Mouse (Mus musculus): Measurements from ENCODE around the gene Fam210b. TPM values are rescaled to one million over a fixed set of nuclear protein-coding genes. Genes with fewer than 3 reads are reported as not detected.

The Fam210b gene
- polyA plus RNA-seq, 1 experiment from 2014 or later = 40.8 TPM

- H3K27me3 ChIP-seq (ENCODE audit: control insufficient read depth, insufficient read depth, low read depth, low read length) = no peaks in the 10 kb centered on the region
- H3K36me3 ChIP-seq (ENCODE audit: control insufficient read depth, insufficient read depth, low read length) = no peaks in the 10 kb centered on the region
- ATAC-seq (ENCODE audit: low read depth) = peak; percentile 83
- H3K9me3 ChIP-seq (ENCODE audit: control insufficient read depth, low read length) = no peaks in the 10 kb centered on the region
- 18% methylated on average over 13 of the region's 13 CpGs for WGBS
- H3K4me2 ChIP-seq (ENCODE audit: low read depth, low read length) = peak within 1 kb of the TSS; percentile 41
- peak within 1 kb of the TSS; percentile 36 for H3K4me3 ChIP-seq (ENCODE audit: low read length)
- peaks cover 4% of the 10 kb centered on the region for H3K4me1 ChIP-seq (replicated peaks; ENCODE audit: control insufficient read depth, insufficient read depth, low read length)
- H3K27ac ChIP-seq (ENCODE audit: low read length) = peak within 1 kb of the TSS; percentile 21; the same call in 1 of the 2 replicates
- peak within 1 kb of the TSS; percentile 25; the same call in 1 of the 2 replicates for H3K9ac ChIP-seq (ENCODE audit: low read length)
These were observed 48.2 kb downstream of the Fam210b start, which contains the start of gene Cass4 for GRCm38 (mm10) chr2:172393391-172394051. TSS of gene Cass4 (plus strand) at chr2:172393794.

GRCm38 (mm10) chr2:172394052-172394392 is 48.7 kb downstream of the Fam210b start:
- no peak for ATAC-seq (ENCODE audit: low read depth)
- Histone ChIP-seq H3K36me3 (ENCODE audit: control insufficient read depth, insufficient read depth, low read length) (no peaks in the 10 kb centered on the region), H3K4me2 (ENCODE audit: low read depth, low read length) (peak overlapping the region; percentile 41), H3K4me3 (ENCODE audit: low read length) (peak overlapping the region; percentile 26), H3K27me3 (ENCODE audit: control insufficient read depth, insufficient read depth, low read depth, low read length) (no peaks in the 10 kb centered on the region), H3K9ac (ENCODE audit: low read length) (peak overlapping the region; percentile 25; the same call in 1 of the 2 replicates), H3K27ac (ENCODE audit: low read length) (peak overlapping the region; percentile 20; the same call in 1 of the 2 replicates), H3K9me3 (ENCODE audit: control insufficient read depth, low read length) (no peaks in the 10 kb centered on the region), H3K4me1 (replicated peaks; ENCODE audit: control insufficient read depth, insufficient read depth, low read length) (peaks cover 4% of the 10 kb centered on the region)
- WGBS = 48% methylated on average over 2 of the region's 2 CpGs

GRCm38 (mm10) chr2:172394671-172395070 is 49.3 kb downstream of the Fam210b start:
- peak overlapping the region; percentile 45; the same call in 1 of the 2 replicates for H3K9ac ChIP-seq (ENCODE audit: low read length)
- WGBS = 57% methylated on average over 4 of the region's 4 CpGs
- H3K4me1 ChIP-seq (replicated peaks; ENCODE audit: control insufficient read depth, insufficient read depth, low read length) = peaks cover 4% of the 10 kb centered on the region
- no peaks in the 10 kb centered on the region for H3K9me3 ChIP-seq (ENCODE audit: control insufficient read depth, low read length)
- no peak for ATAC-seq (ENCODE audit: low read depth)
- peak overlapping the region; percentile 37 for H3K27ac ChIP-seq (ENCODE audit: low read length)
- H3K36me3 ChIP-seq (ENCODE audit: control insufficient read depth, insufficient read depth, low read length) = no peaks in the 10 kb centered on the region
- peak overlapping the region; percentile 41 for H3K4me2 ChIP-seq (ENCODE audit: low read depth, low read length)
- H3K27me3 ChIP-seq (ENCODE audit: control insufficient read depth, insufficient read depth, low read depth, low read length) = no peaks in the 10 kb centered on the region
- peak overlapping the region; percentile 36 for H3K4me3 ChIP-seq (ENCODE audit: low read length)

- H3K4me3 ChIP-seq (ENCODE audit: low read length) = peak overlapping the region; percentile 36
- H3K27me3 ChIP-seq (ENCODE audit: control insufficient read depth, insufficient read depth, low read depth, low read length) = no peaks in the 10 kb centered on the region
- peak overlapping the region; percentile 41 for H3K4me2 ChIP-seq (ENCODE audit: low read depth, low read length)
- ATAC-seq (ENCODE audit: low read depth) = peak; percentile 24; the same call in 1 of the 2 replicates
- WGBS = 40% methylated on average over 9 of the region's 9 CpGs
- H3K9me3 ChIP-seq (ENCODE audit: control insufficient read depth, low read length) = no peaks in the 10 kb centered on the region
- peak overlapping the region; percentile 45 for H3K9ac ChIP-seq (ENCODE audit: low read length)
- peak overlapping the region; percentile 20; the same call in 1 of the 2 replicates for H3K27ac ChIP-seq (ENCODE audit: low read length)
- peaks cover 8% of the 10 kb centered on the region for H3K4me1 ChIP-seq (replicated peaks; ENCODE audit: control insufficient read depth, insufficient read depth, low read length)
- no peaks in the 10 kb centered on the region for H3K36me3 ChIP-seq (ENCODE audit: control insufficient read depth, insufficient read depth, low read length)
These were observed 50.6 kb downstream of the Fam210b start for GRCm38 (mm10) chr2:172395961-172396360.

- H3K9me3 ChIP-seq (ENCODE audit: control insufficient read depth, low read length) = no peaks in the 10 kb centered on the region
- H3K27me3 ChIP-seq (ENCODE audit: control insufficient read depth, insufficient read depth, low read depth, low read length) = no peaks in the 10 kb centered on the region
- H3K27ac ChIP-seq (ENCODE audit: low read length) = no peak overlapping the region
- H3K4me1 ChIP-seq (replicated peaks; ENCODE audit: control insufficient read depth, insufficient read depth, low read length) = peaks cover 4% of the 10 kb centered on the region; the same call in 1 of the 2 replicates
- 23% methylated on average over 9 of the region's 9 CpGs for WGBS
- H3K4me2 ChIP-seq (ENCODE audit: low read depth, low read length) = no peak overlapping the region
- H3K4me3 ChIP-seq (ENCODE audit: low read length) = no peak overlapping the region
- no peak; the same call in 1 of the 2 replicates for ATAC-seq (ENCODE audit: low read depth)
- no peak overlapping the region for H3K9ac ChIP-seq (ENCODE audit: low read length)
- no peaks in the 10 kb centered on the region for H3K36me3 ChIP-seq (ENCODE audit: control insufficient read depth, insufficient read depth, low read length)
These were observed 54.5 kb downstream of the Fam210b start for GRCm38 (mm10) chr2:172399901-172400300.

GRCm38 (mm10) chr2:172401116-172401825 is 55.9 kb downstream of the Fam210b start:
- Histone ChIP-seq H3K36me3 (ENCODE audit: control insufficient read depth, insufficient read depth, low read length) (no peaks in the 10 kb centered on the region), H3K4me1 (replicated peaks; ENCODE audit: control insufficient read depth, insufficient read depth, low read length) (peaks cover 4% of the 10 kb centered on the region; the same call in 1 of the 2 replicates), H3K27ac (ENCODE audit: low read length) (no peak overlapping the region), H3K4me2 (ENCODE audit: low read depth, low read length) (no peak overlapping the region), H3K9me3 (ENCODE audit: control insufficient read depth, low read length) (no peaks in the 10 kb centered on the region), H3K27me3 (ENCODE audit: control insufficient read depth, insufficient read depth, low read depth, low read length) (no peaks in the 10 kb centered on the region), H3K4me3 (ENCODE audit: low read length) (no peak overlapping the region), H3K9ac (ENCODE audit: low read length) (no peak overlapping the region)
- WGBS = 49% methylated on average over 13 of the region's 13 CpGs
- ATAC-seq (ENCODE audit: low read depth) = no peak

- Histone ChIP-seq H3K4me2 (ENCODE audit: low read depth, low read length) (no peak overlapping the region), H3K4me1 (replicated peaks; ENCODE audit: control insufficient read depth, insufficient read depth, low read length) (peaks cover 4% of the 10 kb centered on the region; the same call in 1 of the 2 replicates), H3K9ac (ENCODE audit: low read length) (no peak overlapping the region), H3K4me3 (ENCODE audit: low read length) (no peak overlapping the region), H3K27ac (ENCODE audit: low read length) (no peak overlapping the region), H3K9me3 (ENCODE audit: control insufficient read depth, low read length) (no peaks in the 10 kb centered on the region), H3K36me3 (ENCODE audit: control insufficient read depth, insufficient read depth, low read length) (no peaks in the 10 kb centered on the region), H3K27me3 (ENCODE audit: control insufficient read depth, insufficient read depth, low read depth, low read length) (no peaks in the 10 kb centered on the region)
- ATAC-seq (ENCODE audit: low read depth) = no peak
- 46% methylated on average over 7 of the region's 7 CpGs for WGBS
These were observed 58.9 kb downstream of the Fam210b start for GRCm38 (mm10) chr2:172404239-172404638.

GRCm38 (mm10) chr2:172405011-172405410 is 59.6 kb downstream of the Fam210b start:
- Histone ChIP-seq H3K36me3 (ENCODE audit: control insufficient read depth, insufficient read depth, low read length) (no peaks in the 10 kb centered on the region), H3K9ac (ENCODE audit: low read length) (no peak overlapping the region), H3K4me1 (replicated peaks; ENCODE audit: control insufficient read depth, insufficient read depth, low read length) (peaks cover 2% of the 10 kb centered on the region; the same call in 1 of the 2 replicates), H3K9me3 (ENCODE audit: control insufficient read depth, low read length) (no peaks in the 10 kb centered on the region), H3K27ac (ENCODE audit: low read length) (no peak overlapping the region), H3K4me3 (ENCODE audit: low read length) (no peak overlapping the region), H3K4me2 (ENCODE audit: low read depth, low read length) (no peak overlapping the region), H3K27me3 (ENCODE audit: control insufficient read depth, insufficient read depth, low read depth, low read length) (no peaks in the 10 kb centered on the region)
- 48% methylated on average over 3 of the region's 3 CpGs for WGBS
- ATAC-seq (ENCODE audit: low read depth) = no peak
